Comparison of ENCODE assay signal across 19 mouse cellular contexts in the genomic region with DNA sequence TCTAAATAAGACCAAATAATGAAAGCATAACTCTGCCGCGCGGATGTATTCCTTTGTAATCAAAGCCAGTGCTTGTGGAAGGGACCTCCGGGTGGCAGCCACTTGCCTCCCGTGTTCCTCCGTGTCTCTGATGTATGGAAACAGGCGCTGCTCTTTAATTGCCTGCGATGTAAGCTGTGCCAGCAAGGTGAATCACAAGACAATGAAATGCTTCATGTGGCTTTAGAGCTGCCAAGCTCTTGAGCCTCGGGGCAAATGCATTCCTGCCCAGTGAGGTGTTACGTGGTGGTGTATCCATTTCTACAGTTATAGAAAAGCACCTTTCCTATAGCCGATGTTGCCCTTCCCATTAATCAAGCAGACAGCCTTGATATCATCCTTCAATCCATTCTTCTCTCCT. TPM values are rescaled to one million over a fixed set of nuclear protein-coding genes. Genes with fewer than 3 reads are reported as not detected.
DNase-seq lines count a peak whose midpoint lies in the region; ATAC-seq and TF ChIP-seq lines count a peak whose summit lies in the region.
"Had no signal": no experiment of that assay in that cellular context is flagged by ENCODE, and none has a peak within 500 bp of the region (broad histone marks: within the 10 kb centered on the region; RNA-seq: fewer than 3 reads in every experiment).

No protein-coding gene starts in this region.

- 67% methylated on average over 11 of the region's 11 CpGs for WGBS in forebrain, embryonic 14.5 days
- 63% methylated on average over 11 of the region's 11 CpGs for WGBS in forebrain, postnatal 0 days
- 61% methylated on average over 11 of the region's 11 CpGs for WGBS in lung, postnatal 0 days
- 56% methylated on average over 11 of the region's 11 CpGs for WGBS in lung, adult 2 months
- 56% methylated on average over 11 of the region's 11 CpGs for WGBS in kidney, embryonic 15.5 days
- WGBS in neural tube, embryonic 13.5 days: 69% methylated on average over 11 of the region's 11 CpGs

- TF ChIP-seq EP300 in lung, postnatal 0 days (IDR thresholded peaks at IDR 0.05): no peak

- TF ChIP-seq CTCF in forebrain, postnatal 0 days (IDR thresholded peaks at IDR 0.05; ENCODE audit: low read depth): no peak
- TF ChIP-seq CTCF in lung, postnatal 0 days (IDR thresholded peaks at IDR 0.05): no peak
- no peak for TF ChIP-seq CTCF in lung, adult 2 months (IDR thresholded peaks at IDR 0.05; ENCODE audit: insufficient read depth, low read length)

- no peak overlapping the region for H3K27ac ChIP-seq in forebrain, embryonic 14.5 days (ENCODE audit: low read depth, low read length)
- H3K27ac ChIP-seq in forebrain, postnatal 0 days (ENCODE audit: low read depth, low read length): no peak overlapping the region
- no peak overlapping the region for H3K27ac ChIP-seq in lung, postnatal 0 days (ENCODE audit: low read length)
- no peak overlapping the region for H3K27ac ChIP-seq in kidney, embryonic 15.5 days
- H3K27ac ChIP-seq in neural tube, embryonic 13.5 days (replicated peaks): peak overlapping the region; percentile 24; the same call in 1 of the 2 replicates
- H3K27ac ChIP-seq: forebrain, embryonic 15.5 days had no signal

- no peak overlapping the region for H3K9ac ChIP-seq in forebrain, embryonic 14.5 days (ENCODE audit: low read length)
- H3K9ac ChIP-seq in forebrain, postnatal 0 days: no peak overlapping the region
- no peak overlapping the region for H3K9ac ChIP-seq in lung, postnatal 0 days (replicated peaks; ENCODE audit: low read depth)
- no peak overlapping the region for H3K9ac ChIP-seq in kidney, embryonic 15.5 days
- no peak overlapping the region for H3K9ac ChIP-seq in neural tube, embryonic 13.5 days
- H3K9ac ChIP-seq: forebrain, embryonic 15.5 days had no signal

- no peak overlapping the region for H3K4me3 ChIP-seq in forebrain, embryonic 14.5 days (ENCODE audit: low read depth, low read length)
- H3K4me3 ChIP-seq in forebrain, postnatal 0 days (ENCODE audit: low read depth, low read length): no peak overlapping the region
- H3K4me3 ChIP-seq in lung, postnatal 0 days (ENCODE audit: low read depth, low read length): no peak overlapping the region
- no peak overlapping the region for H3K4me3 ChIP-seq in lung, adult 2 months (replicated peaks; ENCODE audit: extremely low read depth, low read depth, low read length)
- H3K4me3 ChIP-seq in kidney, embryonic 15.5 days (replicated peaks): no peak overlapping the region
- no peak overlapping the region for H3K4me3 ChIP-seq in neural tube, embryonic 13.5 days
- H3K4me3 ChIP-seq: forebrain, embryonic 15.5 days; megakaryocyte, embryonic 14.5 days had no signal

- H3K27me3 ChIP-seq in forebrain, embryonic 14.5 days (replicated peaks; ENCODE audit: control insufficient read depth, insufficient read depth, low read length): no peaks in the 10 kb centered on the region
- no peaks in the 10 kb centered on the region for H3K27me3 ChIP-seq in forebrain, postnatal 0 days (ENCODE audit: insufficient read depth, low read length)
- H3K27me3 ChIP-seq in lung, postnatal 0 days (replicated peaks; ENCODE audit: insufficient read depth, low read length): no peaks in the 10 kb centered on the region
- no peaks in the 10 kb centered on the region for H3K27me3 ChIP-seq in kidney, embryonic 15.5 days
- H3K27me3 ChIP-seq in neural tube, embryonic 13.5 days: no peaks in the 10 kb centered on the region
- H3K27me3 ChIP-seq: forebrain, embryonic 15.5 days; megakaryocyte, embryonic 14.5 days had no signal

- H3K4me1 ChIP-seq in forebrain, embryonic 14.5 days (ENCODE audit: control insufficient read depth, insufficient read depth, low read length): no peaks in the 10 kb centered on the region
- H3K4me1 ChIP-seq in forebrain, postnatal 0 days (ENCODE audit: insufficient read depth): no peaks in the 10 kb centered on the region
- no peaks in the 10 kb centered on the region for H3K4me1 ChIP-seq in lung, postnatal 0 days (ENCODE audit: insufficient read depth, low read depth, low read length)
- no peaks in the 10 kb centered on the region for H3K4me1 ChIP-seq in lung, adult 2 months (ENCODE audit: control insufficient read depth, insufficient read depth, low read length)
- peaks cover 6% of the 10 kb centered on the region; the same call in 1 of the 2 replicates for H3K4me1 ChIP-seq in kidney, embryonic 15.5 days
- H3K4me1 ChIP-seq in neural tube, embryonic 13.5 days (replicated peaks): no peaks in the 10 kb centered on the region
- H3K4me1 ChIP-seq: forebrain, embryonic 15.5 days; megakaryocyte, embryonic 14.5 days had no signal

- no peak for TF ChIP-seq POLR2A in lung, adult 2 months (IDR thresholded peaks at IDR 0.05; ENCODE audit: borderline replicate concordance, extremely low read depth, low read depth, low read length)

- peak; percentile 7 for DNase-seq in forebrain, embryonic 14.5 days (ENCODE audit: low spot score)
- no peak for DNase-seq in forebrain, postnatal 0 days
- DNase-seq in lung, postnatal 0 days (ENCODE audit: low spot score): no peak
- no peak for DNase-seq in lung, adult 2 months
- DNase-seq in right cerebral cortex, postnatal 4 days: no peak
- no peak for DNase-seq in adipocyte (ENCODE audit: low spot score)
- DNase-seq: adrenal gland, adult 8-10 months; cerebellum, adult 18-20 months; gastrocnemius, postnatal 14 days; heart, postnatal 14 days; right cerebral cortex, postnatal 25 days; thymus, postnatal 4 days had no signal

- no peaks in the 10 kb centered on the region for H3K9me3 ChIP-seq in forebrain, embryonic 14.5 days (replicated peaks; ENCODE audit: control insufficient read depth, low read length)
- H3K9me3 ChIP-seq in forebrain, postnatal 0 days (ENCODE audit: low read length): no peaks in the 10 kb centered on the region
- no peaks in the 10 kb centered on the region for H3K9me3 ChIP-seq in lung, postnatal 0 days (ENCODE audit: low read length)
- H3K9me3 ChIP-seq in kidney, embryonic 15.5 days (replicated peaks): no peaks in the 10 kb centered on the region
- no peaks in the 10 kb centered on the region for H3K9me3 ChIP-seq in neural tube, embryonic 13.5 days
- H3K9me3 ChIP-seq: forebrain, embryonic 15.5 days had no signal

- no peaks in the 10 kb centered on the region for H3K36me3 ChIP-seq in forebrain, embryonic 14.5 days (ENCODE audit: control insufficient read depth, insufficient read depth, low read length)
- H3K36me3 ChIP-seq in forebrain, postnatal 0 days (ENCODE audit: insufficient read depth): no peaks in the 10 kb centered on the region
- H3K36me3 ChIP-seq in lung, postnatal 0 days (ENCODE audit: insufficient read depth, low read length): no peaks in the 10 kb centered on the region
- H3K36me3 ChIP-seq in kidney, embryonic 15.5 days: no peaks in the 10 kb centered on the region
- H3K36me3 ChIP-seq in neural tube, embryonic 13.5 days: no peaks in the 10 kb centered on the region
- H3K36me3 ChIP-seq: forebrain, embryonic 15.5 days had no signal

- no peak for ATAC-seq in forebrain, embryonic 14.5 days
- ATAC-seq in forebrain, postnatal 0 days: no peak
- ATAC-seq in lung, postnatal 0 days: no peak
- peak; percentile 67; the same call in 1 of the 2 replicates for ATAC-seq in kidney, embryonic 15.5 days (replicated peaks; ENCODE audit: low FRiP score)
- ATAC-seq in neural tube, embryonic 13.5 days (ENCODE audit: low read depth): peak; percentile 36; the same call in 1 of the 2 replicates
- ATAC-seq: forebrain, embryonic 15.5 days; intestine, postnatal 0 days had no signal

- H3K4me2 ChIP-seq in forebrain, embryonic 14.5 days (ENCODE audit: low read length): no peak overlapping the region
- no peak overlapping the region for H3K4me2 ChIP-seq in forebrain, postnatal 0 days (ENCODE audit: low read depth)
- 0 out of 2 replicates have a peak overlapping the region, but pooled peaks have one; percentile 14 for H3K4me2 ChIP-seq in lung, postnatal 0 days (replicated peaks; ENCODE audit: low read depth, low read length)
- H3K4me2 ChIP-seq in kidney, embryonic 15.5 days: peak overlapping the region; percentile 21; the same call in 1 of the 2 replicates
- H3K4me2 ChIP-seq in neural tube, embryonic 13.5 days: no peak overlapping the region
- H3K4me2 ChIP-seq: forebrain, embryonic 15.5 days; liver, embryonic 11.5 days had no signal

RNA-seq across cellular contexts. Expression of gene Pawr, which starts 24.1 kb away (rescaled TPM):
- 3.8 and 4.2 TPM in 2 replicates for polyA plus RNA-seq in forebrain, embryonic 14.5 days (2014; fragmentation: Nextera tagmentation; extraction: Ambion mirVana)
- total RNA-seq in forebrain, postnatal 0 days (2014; rRNA removed): 2.7 and 5.0 TPM in 2 replicates
- 2.2 and 3.0 TPM in 2 replicates for polyA plus RNA-seq in forebrain, postnatal 0 days (2015; fragmentation: Nextera tagmentation; extraction: Ambion mirVana)
- 15.3 and 19.6 TPM in 2 replicates for polyA plus RNA-seq in lung, postnatal 0 days (2015; fragmentation: Nextera tagmentation; extraction: Ambion mirVana)
- 12.9 and 23.8 TPM in 2 replicates for polyA plus RNA-seq in lung, adult 2 months (2012; rRNA removed)
- 16.5 and 17.5 TPM in 2 replicates for polyA plus RNA-seq in kidney, embryonic 15.5 days (2015; fragmentation: Nextera tagmentation; extraction: Ambion mirVana)
- 4.8 TPM in 2 replicates for polyA plus RNA-seq in neural tube, embryonic 13.5 days (2015; fragmentation: Nextera tagmentation; extraction: Ambion mirVana)
- total RNA-seq: common myeloid progenitor, adult 5-6 weeks had no signal

Comparison
In these comparisons a context has a peak if more than half of its experiments do, and no peak if none do; other contexts are left out.
1. ATAC-seq: peak in kidney, embryonic 15.5 days (single experiment) and neural tube, embryonic 13.5 days (single experiment); none in forebrain, embryonic 14.5 days (single experiment), forebrain, postnatal 0 days (single experiment) and lung, postnatal 0 days (single experiment).
2. H3K4me2 ChIP-seq: peak in lung, postnatal 0 days (single experiment) and kidney, embryonic 15.5 days (single experiment); none in forebrain, embryonic 14.5 days (single experiment), forebrain, postnatal 0 days (single experiment) and neural tube, embryonic 13.5 days (single experiment).